Mouse (Mus musculus) heart, adult 2 months (tissue): Measurements from ENCODE around the gene Nell1. TPM values are rescaled to one million over a fixed set of nuclear protein-coding genes. Genes with fewer than 3 reads are reported as not detected.

Source experiments
- DNase-seq, 2 experiments: peaks; one replicate each; pipeline ENCODE4 v3.0.0; 2021
- H3K27ac ChIP-seq: fragments of 200-600 bp; 2 replicates; pipeline ENCODE4 v1.8.1; 2022
- H3K27me3 ChIP-seq: fragments of 200-500 bp; 2 replicates; pipeline ENCODE4 v1.6.1; 2012; ENCODE audit warnings: mild to moderate bottlenecking, low read length, inconsistent platforms, mixed read lengths; ENCODE audit not compliant: control insufficient read depth, insufficient read depth
- H3K36me3 ChIP-seq: fragments of 200-500 bp; 2 replicates; pipeline ENCODE4 v1.6.1; 2012; ENCODE audit warnings: low read length, inconsistent platforms; ENCODE audit not compliant: control insufficient read depth, insufficient read depth
- H3K4me1 ChIP-seq: fragments of 200-500 bp; 2 replicates; pipeline ENCODE4 v1.6.1; 2011; ENCODE audit warnings: low read length; ENCODE audit not compliant: control insufficient read depth, insufficient read depth
- H3K4me3 ChIP-seq: fragments of 200-600 bp; 2 replicates; pipeline ENCODE4 v1.8.1; 2022
- H3K79me2 ChIP-seq: fragments of 200-500 bp; replicated peaks from 2 replicates; pipeline ENCODE4 v1.6.1; 2012; ENCODE audit warnings: mild to moderate bottlenecking, inconsistent platforms, low read length, moderate library complexity, mixed read lengths; ENCODE audit not compliant: control insufficient read depth, insufficient read depth
- H3K9ac ChIP-seq: fragments of 200-500 bp; 2 replicates; pipeline ENCODE4 v1.6.1; 2012; ENCODE audit warnings: low read depth, mild to moderate bottlenecking, control low read depth, inconsistent platforms, low read length, mixed read lengths
- CTCF ChIP-seq: fragments of 200-600 bp; IDR thresholded peaks from 2 replicates; pipeline ENCODE4 v1.8.1; 2022; ENCODE audit warnings: antibody characterized with exemption, mild to moderate bottlenecking, moderate library complexity
- EP300 ChIP-seq: fragments of 200-500 bp; IDR thresholded peaks from 2 replicates; pipeline ENCODE4 v1.6.1; 2011; ENCODE audit warnings: low read depth, low read length, control low read depth; ENCODE audit not compliant: insufficient read depth
- POLR2A ChIP-seq: fragments of 200-500 bp; IDR thresholded peaks from 2 replicates; pipeline ENCODE4 v1.6.1; 2011; ENCODE audit warnings: mild to moderate bottlenecking, low read depth, low read length, control low read depth; ENCODE audit not compliant: insufficient read depth
- WGBS: fragments of 180-500 bp; shearing (Covaris S2); methylation state at CpG from one replicate; pipeline ENCODE4 v1.1.7; 2018; 5-methylcytosine and 5-hydroxymethylcytosine counted together
- intact Hi-C: fragments of 180-260 bp; cut with DNase I; formaldehyde crosslinking; loops from one replicate; pipeline ENCODE4 v1.15.1; 2025
- polyA plus RNA-seq: library from polyadenylated mRNA; depleted of rRNA; stranded (reverse); fragments of >200 nt; gene quantifications from 2 replicates; pipeline ENCODE4 v1.2.3, GENCODE M21; 2012
- total RNA-seq, 2 experiments: library from RNA; stranded (reverse); gene quantifications; 2 replicates each; pipeline ENCODE4 v1.2.3; 2021

Nell1 gene
- total and polyA plus RNA-seq, 3 experiments, result not detected

DNA sequence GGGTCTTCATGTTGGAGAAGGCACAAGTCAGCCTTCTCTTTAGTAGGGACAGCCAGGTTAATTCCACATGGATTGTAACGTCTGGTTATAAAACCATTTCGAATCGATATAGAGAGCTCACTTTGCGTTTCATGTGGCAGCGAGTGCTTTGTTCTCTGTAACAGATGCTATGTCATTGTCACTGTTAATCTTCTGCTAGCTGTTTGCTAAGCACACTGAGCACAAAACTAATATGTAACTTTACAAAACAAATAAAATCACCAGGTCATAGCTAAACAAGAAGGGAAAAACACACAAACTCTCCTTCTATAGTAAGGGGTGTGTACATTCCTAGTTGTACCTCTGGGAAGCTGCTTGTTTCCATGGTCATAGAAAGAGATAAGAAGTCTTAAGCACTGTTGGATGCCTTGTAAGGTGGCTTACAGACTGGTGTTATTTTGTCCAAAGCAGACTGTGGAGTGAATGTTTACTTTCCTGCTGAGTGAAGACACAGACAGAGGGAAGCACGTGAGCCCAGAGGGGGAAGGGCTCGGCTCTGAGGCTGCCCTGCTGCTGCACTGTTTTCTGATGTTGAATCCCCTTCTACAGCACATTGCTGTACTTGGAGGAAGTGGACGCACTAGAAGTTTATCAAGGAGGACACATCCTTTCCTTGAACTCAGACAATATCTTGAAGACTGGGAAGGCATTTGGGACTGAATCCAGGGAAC, 131.1 kb downstream of the Nell1 start:
- no peaks in the 10 kb centered on the region for H3K4me1 ChIP-seq
- intact Hi-C loops, result no loop called here
- TF ChIP-seq EP300 (no peak), CTCF (no peak)
- H3K27ac ChIP-seq, result no peak overlapping the region
- no peak overlapping the region for H3K4me3 ChIP-seq
- WGBS, result 54% methylated on average over 8 of the region's 8 CpGs
- no peaks in the 10 kb centered on the region for H3K27me3 ChIP-seq
- no peaks in the 10 kb centered on the region for H3K36me3 ChIP-seq
- DNase-seq, result no peak
- H3K9ac ChIP-seq, result no peak overlapping the region
- no peaks in the 10 kb centered on the region for H3K79me2 ChIP-seq

DNA sequence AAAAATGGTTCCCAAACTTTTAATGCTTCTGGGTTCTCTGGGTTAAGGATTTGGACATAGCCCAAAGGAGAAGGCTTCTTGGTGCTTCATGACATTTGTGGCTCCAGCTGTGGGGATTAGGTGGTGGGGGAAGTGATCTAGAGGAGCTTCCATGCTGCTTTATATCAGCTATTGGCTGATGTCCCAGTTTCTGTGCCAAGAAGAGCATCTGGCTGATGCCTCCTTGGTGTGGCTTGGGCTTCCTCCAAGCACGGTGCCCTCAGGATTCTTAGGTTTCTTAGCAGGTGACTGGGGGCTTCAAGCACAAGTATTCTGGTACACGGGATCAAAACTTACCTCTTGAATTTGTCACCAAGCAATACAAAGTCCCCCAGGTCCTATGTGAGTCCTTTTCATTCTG, 132.6 kb downstream of the Nell1 start:
- Histone ChIP-seq H3K36me3 (no peaks in the 10 kb centered on the region), H3K79me2 (no peaks in the 10 kb centered on the region), H3K4me1 (no peaks in the 10 kb centered on the region), H3K27ac (no peak overlapping the region), H3K27me3 (no peaks in the 10 kb centered on the region), H3K9ac (no peak overlapping the region), H3K4me3 (no peak overlapping the region)
- DNase-seq, result no peak
- WGBS, result 68% methylated on average over 2 of the region's 2 CpGs
- TF ChIP-seq POLR2A (no peak), EP300 (no peak), CTCF (no peak)
- intact Hi-C loops, result no loop called here

DNA sequence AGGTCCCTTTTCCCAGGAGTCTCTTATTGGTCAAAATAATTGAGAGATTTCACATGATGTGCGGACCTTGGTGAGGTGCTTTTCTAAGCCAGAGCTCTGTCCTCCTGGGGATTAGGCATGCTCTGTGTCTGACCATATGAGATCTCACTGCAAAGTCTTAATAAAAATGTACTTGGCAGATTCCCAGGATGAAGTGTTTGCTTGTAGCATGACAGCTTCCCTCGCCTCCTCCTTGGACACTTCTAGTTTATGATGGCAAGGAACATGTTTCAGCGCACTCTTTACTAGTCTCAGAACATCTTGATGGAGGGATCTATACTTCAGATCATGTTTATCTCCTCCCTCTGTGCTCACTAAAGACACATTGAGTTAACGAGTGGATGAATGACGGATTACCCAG, 143.7 kb downstream of the Nell1 start:
- Histone ChIP-seq H3K36me3 (no peaks in the 10 kb centered on the region), H3K27ac (no peak overlapping the region), H3K27me3 (no peaks in the 10 kb centered on the region), H3K4me3 (no peak overlapping the region), H3K4me1 (no peaks in the 10 kb centered on the region), H3K9ac (no peak overlapping the region), H3K79me2 (no peaks in the 10 kb centered on the region)
- TF ChIP-seq CTCF, result no peak
- TF ChIP-seq POLR2A, result no peak
- no peak for TF ChIP-seq EP300
- WGBS, result 79% methylated on average over 5 of the region's 5 CpGs
- DNase-seq, result no peak
- intact Hi-C loops, result no loop called here

DNA sequence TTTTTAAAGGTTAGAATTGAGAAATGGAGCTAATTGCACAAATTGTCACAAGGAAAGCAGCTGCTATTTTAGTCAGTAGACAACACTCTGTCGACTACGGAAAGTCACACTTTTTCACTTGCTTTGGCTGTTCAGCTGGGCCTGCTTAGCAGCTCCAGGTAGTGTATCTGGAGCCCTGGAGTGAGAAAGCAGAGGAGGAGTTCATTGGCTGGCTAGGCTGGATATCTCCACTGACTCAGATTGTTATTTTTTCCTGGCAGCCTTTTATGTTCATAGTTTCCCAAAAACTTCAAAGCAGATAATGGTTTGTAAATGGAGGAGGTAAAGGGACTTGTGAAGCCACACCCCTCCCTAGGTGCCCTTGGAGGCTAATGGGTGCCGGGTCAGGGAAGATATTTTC, 163.0 kb downstream of the Nell1 start:
- no peaks in the 10 kb centered on the region for H3K36me3 ChIP-seq
- WGBS, result 71% methylated on average over 3 of the region's 3 CpGs
- H3K79me2 ChIP-seq, result no peaks in the 10 kb centered on the region
- H3K27me3 ChIP-seq, result no peaks in the 10 kb centered on the region
- no peak overlapping the region for H3K9ac ChIP-seq
- intact Hi-C loops, result no loop called here
- DNase-seq, result no peak
- no peak overlapping the region for H3K4me3 ChIP-seq
- no peak overlapping the region for H3K27ac ChIP-seq
- TF ChIP-seq POLR2A (no peak), EP300 (no peak), CTCF (no peak)
- no peaks in the 10 kb centered on the region for H3K4me1 ChIP-seq

DNA sequence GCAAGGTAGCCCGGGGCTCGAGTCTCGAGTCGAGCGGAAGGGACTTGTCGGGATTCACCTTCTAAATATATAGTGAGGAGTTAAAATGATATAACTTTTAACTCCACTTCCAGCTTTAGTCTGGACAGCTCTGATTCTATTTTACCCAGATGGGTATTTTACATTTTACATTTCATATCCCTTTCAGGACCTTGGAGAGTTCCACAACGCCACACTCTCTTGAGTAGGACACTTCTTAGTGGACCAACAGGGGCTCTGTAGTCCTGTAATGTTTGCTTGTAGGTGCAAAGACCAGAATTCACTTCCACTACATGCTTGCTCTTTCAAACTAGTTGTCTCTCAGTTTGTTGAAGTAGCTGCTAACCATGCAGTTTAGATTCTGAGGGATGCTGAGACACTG, 174.7 kb downstream of the Nell1 start:
- TF ChIP-seq POLR2A (no peak), CTCF (no peak), EP300 (no peak)
- no peak for DNase-seq
- intact Hi-C loops, result no loop called here
- Histone ChIP-seq H3K4me3 (no peak overlapping the region), H3K79me2 (no peaks in the 10 kb centered on the region), H3K27me3 (no peaks in the 10 kb centered on the region), H3K36me3 (no peaks in the 10 kb centered on the region), H3K9ac (no peak overlapping the region), H3K4me1 (no peaks in the 10 kb centered on the region), H3K27ac (no peak overlapping the region)
- 90% methylated on average over 7 of the region's 7 CpGs for WGBS

DNA sequence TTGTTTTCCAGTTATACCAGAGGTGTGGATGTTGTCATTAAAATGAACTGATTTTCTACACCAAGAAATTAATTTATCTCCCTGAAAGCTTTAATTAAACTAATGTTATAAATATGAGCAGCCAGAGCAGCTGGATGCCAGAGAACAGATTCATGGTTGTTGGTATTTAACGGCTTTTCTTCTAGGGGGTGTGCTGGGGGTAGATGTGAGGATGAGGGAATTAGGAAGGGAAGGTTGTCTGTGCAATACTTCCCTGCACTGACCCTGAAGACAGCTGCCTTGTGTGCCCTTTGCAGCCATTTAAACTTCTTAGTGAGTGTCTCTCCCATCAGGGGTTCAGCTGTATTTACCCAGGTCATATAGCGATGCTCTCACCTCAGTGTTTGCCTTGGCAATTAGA, 176.2 kb downstream of the Nell1 start:
- intact Hi-C loops, result no loop called here
- DNase-seq, result no peak
- Histone ChIP-seq H3K9ac (no peak overlapping the region), H3K36me3 (no peaks in the 10 kb centered on the region), H3K4me1 (no peaks in the 10 kb centered on the region), H3K79me2 (no peaks in the 10 kb centered on the region), H3K27ac (no peak overlapping the region), H3K4me3 (no peak overlapping the region), H3K27me3 (no peaks in the 10 kb centered on the region)
- TF ChIP-seq CTCF (no peak), POLR2A (no peak), EP300 (no peak)
- WGBS, result 83% methylated on average over 2 of the region's 2 CpGs
